In genomic region chr17:7194140-7194840, GRCm38 (mm10) we compare ENCODE assay signal across 14 mouse cellular contexts. TPM values are rescaled to one million over a fixed set of nuclear protein-coding genes. Genes with fewer than 3 reads are reported as not detected.
A peak's percentile ranks its signal among the peaks of the same experiment; 100 is the strongest.
DNase-seq lines count a peak whose midpoint lies in the region; ATAC-seq and TF ChIP-seq lines count a peak whose summit lies in the region.
"Had no signal": no experiment of that assay in that cellular context is flagged by ENCODE, and none has a peak within 500 bp of the region (broad histone marks: within the 10 kb centered on the region; RNA-seq: fewer than 3 reads in every experiment).

No protein-coding gene starts in this region.

- no peaks in the 10 kb centered on the region for H3K9me3 ChIP-seq in intestine, embryonic 15.5 days
- no peaks in the 10 kb centered on the region for H3K9me3 ChIP-seq in intestine, postnatal 0 days (ENCODE audit: control insufficient read depth)
- H3K9me3 ChIP-seq in lung, embryonic 16.5 days (ENCODE audit: control insufficient read depth, low read length), result no peaks in the 10 kb centered on the region
- no peaks in the 10 kb centered on the region for H3K9me3 ChIP-seq in forebrain, postnatal 0 days (ENCODE audit: low read length)
- no peaks in the 10 kb centered on the region for H3K9me3 ChIP-seq in hindbrain, embryonic 16.5 days (ENCODE audit: control insufficient read depth, low read length)
- H3K9me3 ChIP-seq: hindbrain, embryonic 13.5 days; limb, embryonic 15.5 days had no signal

- H3K4me1 ChIP-seq in intestine, embryonic 15.5 days (replicated peaks), result peaks cover 5% of the 10 kb centered on the region; the same call in 1 of the 2 replicates
- no peaks in the 10 kb centered on the region for H3K4me1 ChIP-seq in intestine, postnatal 0 days (replicated peaks; ENCODE audit: control insufficient read depth, insufficient read depth, low read length)
- H3K4me1 ChIP-seq in lung, embryonic 16.5 days (replicated peaks; ENCODE audit: control insufficient read depth, insufficient read depth, low read length), result peaks cover 8% of the 10 kb centered on the region
- H3K4me1 ChIP-seq in forebrain, postnatal 0 days (ENCODE audit: insufficient read depth), result no peaks in the 10 kb centered on the region
- H3K4me1 ChIP-seq in hindbrain, embryonic 16.5 days (ENCODE audit: control insufficient read depth, insufficient read depth, low read depth, low read length), result peaks cover 4% of the 10 kb centered on the region; the same call in 1 of the 2 replicates

- H3K4me3 ChIP-seq in intestine, embryonic 15.5 days (replicated peaks), result no peak overlapping the region
- no peak overlapping the region for H3K4me3 ChIP-seq in intestine, postnatal 0 days (ENCODE audit: low read depth, low read length)
- no peak overlapping the region for H3K4me3 ChIP-seq in lung, embryonic 16.5 days (ENCODE audit: low read length)
- H3K4me3 ChIP-seq in forebrain, postnatal 0 days (ENCODE audit: low read depth, low read length), result no peak overlapping the region
- no peak overlapping the region for H3K4me3 ChIP-seq in hindbrain, embryonic 16.5 days (ENCODE audit: low read length)
- H3K4me3 ChIP-seq: hindbrain, embryonic 13.5 days; limb, embryonic 15.5 days had no signal

- no peak for TF ChIP-seq CTCF in intestine, postnatal 0 days (IDR thresholded peaks at IDR 0.05; ENCODE audit: low read depth)
- TF ChIP-seq CTCF in forebrain, postnatal 0 days (IDR thresholded peaks at IDR 0.05; ENCODE audit: low read depth), result no peak

- DNase-seq in right cerebral cortex, adult 18-20 months, result peak; percentile 64
- no peak for DNase-seq in right cerebral cortex, postnatal 4 days
- DNase-seq in forebrain, postnatal 0 days, result no peak
- DNase-seq: cerebellum, adult 11 months; cerebellum, postnatal 14 days; right cerebral cortex, postnatal 14 days; thymus, postnatal 14 days had no signal

- H3K27me3 ChIP-seq in intestine, embryonic 15.5 days (replicated peaks), result no peaks in the 10 kb centered on the region
- no peaks in the 10 kb centered on the region for H3K27me3 ChIP-seq in intestine, postnatal 0 days (replicated peaks; ENCODE audit: control insufficient read depth, insufficient read depth, low read length)
- no peaks in the 10 kb centered on the region for H3K27me3 ChIP-seq in lung, embryonic 16.5 days (ENCODE audit: control insufficient read depth, insufficient read depth, low read depth, low read length)
- H3K27me3 ChIP-seq in forebrain, postnatal 0 days (ENCODE audit: insufficient read depth, low read length), result no peaks in the 10 kb centered on the region
- no peaks in the 10 kb centered on the region for H3K27me3 ChIP-seq in hindbrain, embryonic 16.5 days (replicated peaks; ENCODE audit: control insufficient read depth, insufficient read depth, low read length)
- H3K27me3 ChIP-seq: hindbrain, embryonic 13.5 days; limb, embryonic 15.5 days had no signal

- 0 out of 2 replicates have a peak, but pooled peaks have one; percentile 39 for ATAC-seq in intestine, embryonic 15.5 days
- ATAC-seq in intestine, postnatal 0 days, result no peak
- peak; percentile 71 for ATAC-seq in lung, embryonic 16.5 days (ENCODE audit: low read depth)
- no peak for ATAC-seq in forebrain, postnatal 0 days
- ATAC-seq in hindbrain, embryonic 16.5 days, result no peak

- H3K4me2 ChIP-seq in intestine, embryonic 15.5 days (replicated peaks), result no peak overlapping the region
- no peak overlapping the region for H3K4me2 ChIP-seq in intestine, postnatal 0 days (replicated peaks; ENCODE audit: low read depth)
- H3K4me2 ChIP-seq in lung, embryonic 16.5 days (ENCODE audit: low read depth, low read length), result no peak overlapping the region; the same call in 1 of the 2 replicates
- no peak overlapping the region for H3K4me2 ChIP-seq in forebrain, postnatal 0 days (ENCODE audit: low read depth)
- H3K4me2 ChIP-seq in hindbrain, embryonic 16.5 days (ENCODE audit: low read length), result no peak overlapping the region
- H3K4me2 ChIP-seq: hindbrain, embryonic 13.5 days; limb, embryonic 15.5 days had no signal

- H3K36me3 ChIP-seq in intestine, embryonic 15.5 days, result no peaks in the 10 kb centered on the region
- H3K36me3 ChIP-seq in intestine, postnatal 0 days (ENCODE audit: control insufficient read depth, insufficient read depth), result no peaks in the 10 kb centered on the region
- no peaks in the 10 kb centered on the region for H3K36me3 ChIP-seq in lung, embryonic 16.5 days (ENCODE audit: control insufficient read depth, insufficient read depth, low read length)
- no peaks in the 10 kb centered on the region for H3K36me3 ChIP-seq in forebrain, postnatal 0 days (ENCODE audit: insufficient read depth)
- H3K36me3 ChIP-seq in hindbrain, embryonic 16.5 days (ENCODE audit: control insufficient read depth, insufficient read depth, low read length), result no peaks in the 10 kb centered on the region
- H3K36me3 ChIP-seq: hindbrain, embryonic 13.5 days; limb, embryonic 15.5 days had no signal

- 0 out of 2 replicates have a peak overlapping the region, but pooled peaks have one; percentile 19 for H3K27ac ChIP-seq in intestine, embryonic 15.5 days
- H3K27ac ChIP-seq in intestine, postnatal 0 days (ENCODE audit: low read depth, low read length), result no peak overlapping the region
- no peak overlapping the region; the same call in 1 of the 2 replicates for H3K27ac ChIP-seq in lung, embryonic 16.5 days (ENCODE audit: low read length)
- no peak overlapping the region for H3K27ac ChIP-seq in forebrain, postnatal 0 days (ENCODE audit: low read depth, low read length)
- no peak overlapping the region for H3K27ac ChIP-seq in hindbrain, embryonic 16.5 days (ENCODE audit: low read depth, low read length)
- H3K27ac ChIP-seq: hindbrain, embryonic 13.5 days; kidney, postnatal 0 days; limb, embryonic 15.5 days had no signal

- WGBS in intestine, embryonic 15.5 days, result 53% methylated on average over 7 of the region's 7 CpGs
- WGBS in intestine, postnatal 0 days, result 66% methylated on average over 7 of the region's 7 CpGs
- WGBS in lung, embryonic 16.5 days, result 73% methylated on average over 7 of the region's 7 CpGs
- 91% methylated on average over 7 of the region's 7 CpGs for WGBS in forebrain, postnatal 0 days
- WGBS in hindbrain, embryonic 16.5 days, result 91% methylated on average over 7 of the region's 7 CpGs

- no peak overlapping the region for H3K9ac ChIP-seq in intestine, embryonic 15.5 days
- no peak overlapping the region for H3K9ac ChIP-seq in intestine, postnatal 0 days (ENCODE audit: low read depth, low read length)
- H3K9ac ChIP-seq in lung, embryonic 16.5 days (ENCODE audit: low read length), result no peak overlapping the region
- no peak overlapping the region for H3K9ac ChIP-seq in forebrain, postnatal 0 days
- no peak overlapping the region for H3K9ac ChIP-seq in hindbrain, embryonic 16.5 days (ENCODE audit: low read depth, low read length)
- H3K9ac ChIP-seq: hindbrain, embryonic 13.5 days; limb, embryonic 15.5 days had no signal

RNA-seq across cellular contexts. Expression of gene Rps6ka2, which starts 24.4 kb away (rescaled TPM):
- polyA plus RNA-seq in intestine, embryonic 15.5 days (2015; fragmentation: Nextera tagmentation; extraction: Ambion mirVana), result 8.0 and 8.9 TPM in 2 replicates
- polyA plus RNA-seq in intestine, postnatal 0 days (2015; fragmentation: Nextera tagmentation; extraction: Ambion mirVana), result 1.7 and 1.8 TPM in 2 replicates
- 10.5 and 10.6 TPM in 2 replicates for polyA plus RNA-seq in lung, embryonic 16.5 days (2015; fragmentation: Nextera tagmentation; extraction: Ambion mirVana)
- total RNA-seq in forebrain, postnatal 0 days (2014; rRNA removed), result 28.2 and 40.7 TPM in 2 replicates
- 12.0 and 16.8 TPM in 2 replicates for polyA plus RNA-seq in forebrain, postnatal 0 days (2015; fragmentation: Nextera tagmentation; extraction: Ambion mirVana)
- 18.7 and 20.9 TPM in 2 replicates for polyA plus RNA-seq in hindbrain, embryonic 16.5 days (2015; fragmentation: Nextera tagmentation; extraction: Ambion mirVana)

Comparison
In these comparisons a context has a peak if more than half of its experiments do, and no peak if none do; other contexts are left out.
1. ATAC-seq: peak in intestine, embryonic 15.5 days (single experiment) and lung, embryonic 16.5 days (single experiment); none in intestine, postnatal 0 days (single experiment), forebrain, postnatal 0 days (single experiment) and hindbrain, embryonic 16.5 days (single experiment).